Mouse (Mus musculus) brain, embryonic 18.5 days (tissue): ENCODE results near the gene Kcnk3.

Experiments used
- DNase-seq: peaks from one replicate; pipeline ENCODE4 v3.0.0-alpha.2; 2012; ENCODE audit warnings: low read depth, low spot score

Gene Kcnk3

DNA sequence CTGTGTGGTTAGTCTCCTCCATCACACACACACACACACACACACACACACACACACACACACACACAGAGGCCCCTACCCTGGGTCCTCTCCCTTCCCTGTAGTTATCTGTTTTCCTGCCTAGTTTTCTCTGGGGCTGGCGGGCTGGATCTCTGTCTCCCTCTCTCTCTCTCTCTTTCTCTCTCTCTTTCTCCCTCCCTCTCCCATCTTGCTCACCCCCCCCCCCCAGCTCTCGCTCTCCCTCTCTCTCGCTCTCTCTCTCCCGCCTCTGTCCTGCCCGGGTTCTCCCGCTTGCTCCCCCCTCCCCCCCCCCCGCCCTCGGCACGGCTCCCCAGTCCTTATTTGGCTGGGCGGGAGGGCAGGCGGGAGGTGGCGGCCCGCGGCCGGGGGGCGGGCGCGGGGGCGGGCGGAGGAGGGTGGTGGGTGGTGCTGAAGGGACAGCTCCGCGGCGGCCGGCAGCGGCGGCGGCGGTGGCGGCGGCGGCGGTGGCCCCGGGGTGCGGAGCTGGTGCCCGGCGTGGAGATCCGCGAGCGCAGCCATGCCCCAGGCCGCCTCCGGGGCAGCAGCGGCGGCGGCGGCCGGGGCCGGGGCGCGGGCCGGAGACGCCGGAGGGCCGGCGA lies at the start of gene Kcnk3:
Kcnk3 (plus strand) TSS at position 490 of the 620 bp plus-strand sequence.
- DNase-seq = no peak

- no peak for DNase-seq
Observed at GRCm38 (mm10) chr5:30545698-30546097, 42.3 kb upstream of the Kcnk3 start, which contains the start of gene Cib4. Gene Cib4 (minus strand): TSS chr5:30545836.

- no peak for DNase-seq
Observed at GRCm38 (mm10) chr5:30548681-30549080, 39.3 kb upstream of the Kcnk3 start.

DNA sequence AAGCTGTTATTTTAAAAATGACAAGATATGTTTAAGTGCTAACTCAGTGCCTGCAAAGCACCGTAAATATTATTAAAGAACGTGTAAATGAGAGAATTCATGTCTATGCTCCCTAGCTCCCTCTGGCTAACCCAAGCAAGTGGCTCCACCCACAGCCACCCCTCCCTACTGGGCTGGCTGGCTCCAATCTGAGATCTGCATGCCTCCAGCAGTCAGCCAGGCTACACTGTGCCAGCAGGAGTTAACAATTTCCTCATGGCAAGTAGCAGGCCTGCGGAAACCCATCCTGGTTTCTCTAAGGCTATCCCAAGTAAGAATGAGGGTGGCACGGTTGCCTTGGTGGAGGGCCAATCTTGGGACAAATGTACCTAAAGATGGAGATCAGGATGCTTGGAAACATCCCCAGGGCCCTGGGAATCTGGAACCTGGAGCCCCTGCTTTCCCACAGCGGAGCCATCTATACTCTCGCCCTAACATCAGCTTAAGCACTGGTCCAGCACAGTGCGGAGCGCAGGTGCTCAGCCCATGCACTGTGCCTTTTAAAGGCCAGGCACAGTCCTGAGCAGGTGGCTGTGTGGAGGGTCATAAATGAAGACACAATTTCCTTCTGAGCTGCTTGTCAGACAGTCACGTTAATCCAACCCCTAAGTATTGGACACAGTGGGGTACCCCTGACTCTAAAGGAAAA lies 37.5 kb upstream of the Kcnk3 start:
- no peak for DNase-seq

DNA sequence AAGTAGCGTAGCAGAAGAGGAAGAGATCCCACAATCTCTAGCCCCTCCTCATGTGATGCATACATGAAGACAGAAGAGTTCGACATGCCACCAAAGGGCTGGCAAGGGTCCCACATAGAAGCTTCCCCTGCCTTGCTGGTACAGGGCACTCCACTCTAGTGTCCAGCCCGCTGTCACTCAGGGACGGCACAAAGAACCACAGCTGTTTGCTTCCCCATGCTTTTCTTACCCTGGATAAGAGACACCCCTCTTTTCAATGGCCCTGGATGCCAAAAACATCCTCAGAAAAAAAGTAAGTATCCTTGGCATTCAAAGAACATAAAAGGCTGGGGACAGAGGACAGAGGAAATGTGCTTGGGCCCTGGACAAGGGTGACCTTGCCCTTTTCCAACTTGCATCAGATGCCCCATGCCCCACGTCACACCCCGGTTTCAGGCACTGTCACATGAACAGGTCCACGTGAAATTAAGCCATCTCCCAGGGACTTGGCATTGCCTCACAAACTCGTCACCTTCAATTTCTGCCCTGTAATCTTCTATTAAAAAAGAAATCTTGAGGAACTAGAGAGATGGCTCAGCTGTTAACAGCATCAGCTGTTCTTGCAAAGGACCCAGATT lies 36.8 kb upstream of the Kcnk3 start:
- no peak for DNase-seq

DNA sequence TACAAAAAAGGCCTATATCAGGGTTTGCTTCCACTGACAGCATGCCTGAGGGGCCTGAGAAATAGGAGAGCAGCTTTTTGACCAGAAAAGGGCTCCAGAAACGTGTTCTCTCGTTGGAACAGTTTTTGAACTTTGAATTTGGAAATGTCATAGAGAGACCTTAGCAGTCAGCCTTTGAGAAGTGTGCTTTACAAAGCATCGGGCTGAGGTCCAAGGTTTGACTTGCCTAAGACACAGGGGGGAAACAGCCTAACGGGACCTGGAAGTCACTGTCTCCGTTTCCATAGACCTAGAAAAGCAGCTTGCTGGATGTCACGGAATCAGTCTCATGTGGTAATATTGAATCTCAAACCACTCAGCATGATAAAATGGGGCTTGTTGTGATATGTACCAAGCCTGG lies 36.0 kb upstream of the Kcnk3 start:
- no peak for DNase-seq

- no peak for DNase-seq
Observed at GRCm38 (mm10) chr5:30553936-30554335, 34.0 kb upstream of the Kcnk3 start.

- DNase-seq = no peak
Observed at GRCm38 (mm10) chr5:30554981-30555380, 33.0 kb upstream of the Kcnk3 start.

- no peak for DNase-seq
Observed at GRCm38 (mm10) chr5:30556284-30556683, 31.7 kb upstream of the Kcnk3 start.

- DNase-seq = no peak
Observed at GRCm38 (mm10) chr5:30559421-30559820, 28.5 kb upstream of the Kcnk3 start.

DNA sequence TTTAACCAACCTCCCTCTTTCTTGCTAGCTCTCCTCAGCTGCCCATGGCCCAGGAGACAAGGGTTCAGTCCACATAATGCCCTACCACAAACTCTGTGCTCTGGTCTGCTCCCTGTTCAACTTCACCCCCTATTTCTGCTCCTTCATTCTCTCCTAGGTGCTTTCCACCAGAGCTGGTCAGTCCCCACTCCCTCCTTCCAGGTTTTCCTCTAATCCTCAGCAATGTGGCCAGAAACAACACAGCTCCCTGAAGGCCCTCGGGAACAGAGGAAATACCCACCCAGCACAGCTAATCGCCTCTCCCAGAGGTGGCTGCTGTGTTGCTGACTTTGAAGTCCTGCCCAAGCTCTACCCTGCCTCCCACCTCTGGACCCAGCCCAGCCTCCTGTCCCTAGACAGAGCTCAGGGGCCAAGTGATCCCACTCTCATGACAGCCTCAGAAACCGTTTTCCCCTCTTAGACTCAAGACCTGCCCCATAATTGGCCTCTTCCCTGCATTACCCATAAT lies 27.9 kb upstream of the Kcnk3 start:
- no peak for DNase-seq

DNA sequence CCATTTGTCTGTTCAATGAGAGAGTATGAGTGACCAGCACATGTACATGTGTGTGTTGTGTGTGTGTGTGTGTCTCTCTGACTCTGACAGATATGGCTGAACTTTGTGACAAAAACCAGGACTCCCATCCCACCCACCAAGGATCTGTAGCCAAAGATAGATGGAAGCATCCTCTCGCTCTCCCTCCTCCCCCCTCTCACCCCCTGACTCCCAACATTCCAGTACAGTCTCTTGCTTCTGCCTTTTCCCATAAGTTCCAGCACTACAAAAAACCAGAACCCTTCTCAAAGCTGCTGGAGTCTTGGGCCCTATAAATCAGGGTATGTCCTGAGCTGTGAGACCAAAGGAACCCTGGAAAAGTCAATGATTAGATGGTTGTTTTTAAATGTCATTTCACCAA lies 19.5 kb upstream of the Kcnk3 start:
- DNase-seq = no peak

DNA sequence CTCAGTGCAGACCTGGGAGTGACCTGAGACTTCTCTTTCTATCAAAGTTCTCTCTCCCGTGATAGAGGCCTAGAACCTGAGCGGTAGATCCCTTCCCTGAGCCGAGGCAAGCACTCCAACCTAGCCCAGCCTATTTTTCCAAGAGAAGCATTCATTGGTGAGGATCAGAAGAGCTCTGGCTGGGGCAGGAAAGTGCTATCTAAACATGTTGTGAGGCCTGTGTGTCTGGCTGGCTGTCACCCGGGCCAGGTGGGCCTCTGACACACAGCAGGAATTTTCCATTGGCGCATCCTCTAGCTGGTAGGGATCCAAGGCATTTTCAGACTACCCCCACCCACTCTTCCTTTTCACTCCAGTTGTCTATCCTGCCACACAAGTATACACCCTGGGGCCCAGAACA lies 16.1 kb upstream of the Kcnk3 start:
- DNase-seq = no peak

GRCm38 (mm10) chr5:30574367-30574766 lies 13.6 kb upstream of the Kcnk3 start:
- no peak for DNase-seq

DNA sequence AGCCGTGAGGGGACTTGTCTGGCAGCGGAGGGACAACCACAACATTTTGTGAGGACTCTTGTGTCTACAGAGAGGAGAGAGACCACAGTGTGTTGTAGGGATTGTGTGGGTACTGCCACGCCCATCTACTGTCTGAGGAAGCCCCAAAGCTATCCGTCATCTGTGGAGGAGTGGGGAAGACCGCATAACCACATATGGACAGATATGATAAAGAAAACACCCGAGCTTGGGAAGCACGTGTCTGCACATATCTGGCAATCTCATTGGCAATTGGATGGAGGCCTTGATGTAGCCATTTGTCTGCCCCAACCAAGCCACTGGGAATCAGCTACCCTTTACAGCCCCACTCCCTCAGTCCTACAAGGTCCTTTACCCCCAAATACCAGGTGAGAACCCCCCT lies 11.7 kb upstream of the Kcnk3 start:
- no peak for DNase-seq

- no peak for DNase-seq
Observed at GRCm38 (mm10) chr5:30577251-30577650, 10.7 kb upstream of the Kcnk3 start.

DNA sequence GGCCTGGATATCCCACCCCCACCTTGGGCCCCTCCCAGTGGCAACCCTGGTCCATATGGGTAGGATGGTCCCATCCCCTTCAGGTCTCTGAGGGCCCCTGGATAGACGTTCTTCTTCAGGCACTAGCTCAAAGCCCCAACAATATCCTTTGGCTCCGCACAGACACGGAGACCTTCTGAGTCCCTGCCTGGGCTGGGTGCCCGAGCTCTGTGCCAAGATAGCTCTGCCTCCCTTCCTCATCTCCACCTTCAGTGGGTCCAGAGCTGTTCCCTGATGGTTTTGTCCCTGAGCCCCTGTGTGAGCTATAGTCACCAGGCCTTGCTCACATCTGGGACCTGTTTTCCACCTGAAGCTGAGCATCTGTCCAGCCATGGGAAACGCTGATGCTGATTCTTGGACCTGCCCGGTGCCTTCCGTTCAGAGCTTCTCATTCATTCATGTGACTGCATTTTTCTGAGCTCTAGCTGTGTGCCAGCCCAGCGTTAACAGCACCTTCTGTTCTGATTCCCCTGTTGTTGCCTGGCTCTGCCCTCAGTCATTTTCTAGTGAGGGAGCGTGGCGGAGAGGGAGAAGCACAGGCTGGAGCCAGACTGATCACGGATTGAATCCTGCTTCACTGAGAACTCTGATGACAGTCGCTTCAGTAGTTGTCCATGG lies 10.2 kb upstream of the Kcnk3 start:
- DNase-seq = no peak

DNA sequence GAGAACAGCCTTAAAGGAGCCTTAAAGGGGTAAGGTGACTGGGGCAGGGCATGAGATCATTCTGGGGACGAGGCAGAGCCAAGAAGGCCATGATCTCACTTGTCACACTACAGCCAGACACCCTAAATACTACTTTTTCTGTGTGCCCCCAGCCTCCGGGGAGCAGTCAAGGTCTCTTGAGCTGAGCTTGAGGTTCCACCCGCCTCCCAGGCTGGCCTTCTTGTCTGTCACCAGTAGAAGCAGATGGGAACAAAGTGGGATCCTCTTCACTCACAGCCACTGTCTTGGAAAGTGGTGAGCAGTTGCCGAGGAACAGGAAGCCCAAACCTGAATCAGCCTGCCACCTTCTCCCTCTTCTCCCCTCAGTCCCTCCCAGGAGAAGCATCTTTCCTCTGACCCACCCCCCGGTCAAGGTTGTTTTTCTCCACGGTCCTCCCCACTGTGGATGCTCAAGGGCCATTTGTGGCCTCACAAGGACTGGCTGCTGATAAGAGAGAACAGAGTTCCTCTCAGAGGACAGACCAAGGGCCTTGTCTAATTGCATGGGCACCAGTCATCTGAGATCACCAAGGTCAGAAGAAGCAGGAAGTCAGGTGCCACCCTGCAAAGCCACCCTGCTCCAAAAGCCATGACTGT lies 9.4 kb upstream of the Kcnk3 start:
- DNase-seq = no peak

GRCm38 (mm10) chr5:30580725-30581124 lies 7.2 kb upstream of the Kcnk3 start:
- no peak for DNase-seq

GRCm38 (mm10) chr5:30582017-30582416 lies 6.0 kb upstream of the Kcnk3 start:
- no peak for DNase-seq

DNA sequence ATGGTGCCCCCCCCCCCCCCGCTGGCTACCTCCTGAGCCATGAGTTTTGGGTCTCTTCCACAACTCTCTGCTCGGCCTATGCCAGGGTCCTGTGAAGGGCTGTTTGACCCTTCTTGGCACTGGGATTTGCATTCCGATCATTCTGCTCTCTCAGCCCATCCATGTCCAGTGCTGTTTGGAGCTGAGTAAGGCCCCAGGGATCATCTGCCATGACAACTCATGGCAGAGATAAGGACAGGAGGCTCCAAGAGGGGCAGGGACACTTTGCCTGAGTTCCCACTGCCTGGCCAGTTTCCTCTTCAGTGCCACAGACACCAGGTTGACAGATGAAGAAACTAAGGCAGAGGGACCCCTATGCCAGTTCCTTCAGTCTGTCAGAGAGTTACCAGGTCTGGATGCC lies 1.4 kb upstream of the Kcnk3 start:
- DNase-seq = no peak

- no peak for DNase-seq
Observed at GRCm38 (mm10) chr5:30587101-30587500, 869 bp upstream of the Kcnk3 start.
